Mouse (Mus musculus): ENCODE data around the gene Gria2. TPM values are rescaled to one million over a fixed set of nuclear protein-coding genes. Genes with fewer than 3 reads are reported as not detected.

The Gria2 gene
- polyA plus RNA-seq, 1 experiment from 2014 or later, result 0.02 TPM

DNA sequence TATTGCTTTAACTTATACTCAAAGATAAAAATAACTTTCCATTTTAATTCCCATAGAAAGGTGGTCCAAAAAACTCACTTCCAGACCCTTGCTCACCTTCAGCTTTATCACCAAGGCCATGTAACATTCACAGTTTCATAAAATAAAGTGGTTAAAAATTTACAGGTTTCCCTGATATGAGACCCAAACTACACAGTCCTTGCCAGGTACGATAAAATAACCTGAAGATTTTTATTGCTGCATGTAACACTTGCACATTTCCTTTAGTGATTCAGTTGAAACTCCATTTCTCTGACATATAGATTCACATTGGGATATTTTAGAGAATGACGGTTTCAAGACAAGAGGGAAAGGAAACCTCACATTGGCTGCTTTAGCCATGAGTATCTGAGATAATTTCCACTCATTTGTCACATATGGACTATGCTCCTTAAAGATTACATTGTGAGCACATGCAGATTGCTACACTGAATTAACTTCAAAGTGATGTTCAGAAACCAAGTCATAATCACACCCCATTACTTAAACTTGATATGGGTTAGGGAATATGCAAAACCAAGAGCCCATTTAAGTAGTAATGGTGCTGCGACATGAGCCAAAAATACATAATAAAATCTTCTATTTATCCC is 15.4 kb downstream of the Gria2 start:
- Histone ChIP-seq H3K4me1 (ENCODE audit: control insufficient read depth, low read depth, low read length) (no peaks in the 10 kb centered on the region), H3K4me2 (ENCODE audit: low read depth, low read length) (no peak overlapping the region), H3K27ac (ENCODE audit: low read length) (no peak overlapping the region), H3K9ac (ENCODE audit: low read depth, low read length) (no peak overlapping the region), H3K27me3 (ENCODE audit: control insufficient read depth, insufficient read depth, low read depth, low read length) (no peaks in the 10 kb centered on the region), H3K36me3 (ENCODE audit: control insufficient read depth, insufficient read depth) (no peaks in the 10 kb centered on the region), H3K4me3 (ENCODE audit: low read depth, low read length) (no peak overlapping the region), H3K9me3 (replicated peaks; ENCODE audit: control insufficient read depth, low read length) (no peaks in the 10 kb centered on the region)
- WGBS (ENCODE audit: insufficient replicate concordance), result 66% methylated on average over 3 of the region's 3 CpGs
- no peak for ATAC-seq (ENCODE audit: low read depth)

DNA sequence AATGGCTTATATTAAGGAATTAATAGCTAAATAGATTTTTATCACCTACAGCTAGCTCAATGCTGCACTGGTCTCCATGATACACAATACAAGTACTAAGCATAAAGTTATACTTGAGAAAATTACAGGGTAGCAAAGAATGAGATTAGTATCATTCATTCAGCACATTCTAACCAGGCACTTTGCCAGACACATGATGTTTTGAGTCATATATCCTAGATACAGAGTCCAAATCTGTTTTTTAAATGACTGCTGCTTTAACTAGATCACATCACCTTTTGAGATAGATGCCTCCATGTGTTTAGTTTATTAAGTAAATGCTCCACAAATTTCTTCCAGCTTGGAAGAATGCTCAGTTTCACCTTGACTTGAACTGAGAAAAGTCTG is 21.5 kb downstream of the Gria2 start:
- Histone ChIP-seq H3K9me3 (replicated peaks; ENCODE audit: control insufficient read depth, low read length) (no peaks in the 10 kb centered on the region), H3K4me2 (ENCODE audit: low read depth, low read length) (no peak overlapping the region), H3K9ac (ENCODE audit: low read depth, low read length) (no peak overlapping the region), H3K4me1 (ENCODE audit: control insufficient read depth, low read depth, low read length) (no peaks in the 10 kb centered on the region), H3K27me3 (ENCODE audit: control insufficient read depth, insufficient read depth, low read depth, low read length) (no peaks in the 10 kb centered on the region), H3K36me3 (ENCODE audit: control insufficient read depth, insufficient read depth) (no peaks in the 10 kb centered on the region), H3K4me3 (ENCODE audit: low read depth, low read length) (no peak overlapping the region), H3K27ac (ENCODE audit: low read length) (no peak overlapping the region)
- no peak for ATAC-seq (ENCODE audit: low read depth)

DNA sequence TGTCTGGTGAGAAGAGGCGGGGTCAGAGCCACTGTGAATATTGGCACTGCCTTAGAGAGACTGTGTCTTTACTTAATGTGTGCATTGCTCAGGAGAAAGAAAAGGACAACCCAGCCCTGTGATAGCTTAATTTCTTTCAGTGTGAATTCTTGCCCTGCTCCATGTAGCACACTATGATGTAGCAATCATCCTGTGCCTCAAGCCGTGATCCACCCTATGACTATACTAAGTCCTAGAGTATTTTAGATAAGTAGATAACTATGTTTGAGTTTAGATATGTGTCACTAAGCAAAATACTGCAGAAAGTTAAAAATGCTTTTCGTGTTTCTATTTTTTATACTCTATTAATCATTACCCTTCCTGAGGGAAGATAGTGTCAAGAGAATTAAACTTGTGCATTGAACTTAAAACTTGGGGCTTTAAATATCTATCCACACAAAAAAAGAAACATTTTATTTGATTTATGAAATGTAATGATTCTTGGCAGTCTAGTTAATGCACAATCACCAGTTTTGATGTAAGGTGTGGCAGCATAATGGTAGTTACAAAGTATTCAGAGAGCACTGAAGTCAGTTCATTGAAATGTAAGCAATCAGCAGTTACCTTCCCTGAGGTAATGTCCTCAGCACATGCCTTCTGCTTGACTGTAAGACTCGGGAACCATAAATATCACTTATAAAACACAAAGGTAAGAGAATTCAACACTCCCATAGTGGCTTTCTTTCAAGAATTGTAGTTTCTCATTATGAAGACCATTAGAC is 22.1 kb downstream of the Gria2 start:
- no peak overlapping the region for H3K4me2 ChIP-seq (ENCODE audit: low read depth, low read length)
- no peak overlapping the region for H3K9ac ChIP-seq (ENCODE audit: low read depth, low read length)
- H3K9me3 ChIP-seq (replicated peaks; ENCODE audit: control insufficient read depth, low read length), result no peaks in the 10 kb centered on the region
- H3K4me3 ChIP-seq (ENCODE audit: low read depth, low read length), result no peak overlapping the region
- H3K36me3 ChIP-seq (ENCODE audit: control insufficient read depth, insufficient read depth), result no peaks in the 10 kb centered on the region
- H3K27me3 ChIP-seq (ENCODE audit: control insufficient read depth, insufficient read depth, low read depth, low read length), result no peaks in the 10 kb centered on the region
- H3K4me1 ChIP-seq (ENCODE audit: control insufficient read depth, low read depth, low read length), result no peaks in the 10 kb centered on the region
- 53% methylated on average over 4 of the region's 4 CpGs for WGBS (ENCODE audit: insufficient replicate concordance)
- no peak for ATAC-seq (ENCODE audit: low read depth)
- H3K27ac ChIP-seq (ENCODE audit: low read length), result no peak overlapping the region

GRCm38 (mm10) chr3:80776628-80777027 is 26.0 kb downstream of the Gria2 start:
- Histone ChIP-seq H3K9me3 (replicated peaks; ENCODE audit: control insufficient read depth, low read length) (no peaks in the 10 kb centered on the region), H3K4me2 (ENCODE audit: low read depth, low read length) (no peak overlapping the region), H3K9ac (ENCODE audit: low read depth, low read length) (no peak overlapping the region), H3K4me3 (ENCODE audit: low read depth, low read length) (no peak overlapping the region), H3K27ac (ENCODE audit: low read length) (no peak overlapping the region), H3K4me1 (ENCODE audit: control insufficient read depth, low read depth, low read length) (no peaks in the 10 kb centered on the region), H3K27me3 (ENCODE audit: control insufficient read depth, insufficient read depth, low read depth, low read length) (no peaks in the 10 kb centered on the region), H3K36me3 (ENCODE audit: control insufficient read depth, insufficient read depth) (no peaks in the 10 kb centered on the region)
- 46% methylated on average over 2 of the region's 2 CpGs for WGBS (ENCODE audit: insufficient replicate concordance)
- no peak for ATAC-seq (ENCODE audit: low read depth)

DNA sequence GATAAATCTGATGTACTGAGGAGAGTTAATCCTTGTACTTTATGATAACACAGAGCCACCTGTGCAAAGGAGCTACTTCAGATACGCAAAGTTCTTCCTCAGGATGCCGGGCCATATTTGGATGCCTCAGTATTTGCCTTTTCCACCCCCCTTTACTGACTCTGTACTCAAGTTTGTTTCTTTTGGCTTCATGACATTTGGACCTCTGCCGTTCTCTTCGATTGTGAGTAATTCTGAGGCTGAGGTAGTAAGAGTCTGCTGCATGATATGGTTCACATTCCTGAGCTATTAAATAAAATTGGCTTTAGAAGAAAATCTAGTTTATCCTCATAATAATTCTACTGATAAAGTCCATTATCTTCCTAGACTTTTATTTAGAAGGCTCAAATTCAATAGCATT is 26.7 kb downstream of the Gria2 start:
- 80% methylated on average over 4 of the region's 4 CpGs for WGBS (ENCODE audit: insufficient replicate concordance)
- H3K4me1 ChIP-seq (ENCODE audit: control insufficient read depth, low read depth, low read length), result no peaks in the 10 kb centered on the region

GRCm38 (mm10) chr3:80774005-80774764 is 28.4 kb downstream of the Gria2 start:
- no peak overlapping the region for H3K4me2 ChIP-seq (ENCODE audit: low read depth, low read length)
- 60% methylated on average over 4 of the region's 4 CpGs for WGBS (ENCODE audit: insufficient replicate concordance)
- no peaks in the 10 kb centered on the region for H3K4me1 ChIP-seq (ENCODE audit: control insufficient read depth, low read depth, low read length)
- no peaks in the 10 kb centered on the region for H3K36me3 ChIP-seq (ENCODE audit: control insufficient read depth, insufficient read depth)
- no peak overlapping the region for H3K27ac ChIP-seq (ENCODE audit: low read length)
- no peak overlapping the region for H3K9ac ChIP-seq (ENCODE audit: low read depth, low read length)
- no peaks in the 10 kb centered on the region for H3K9me3 ChIP-seq (replicated peaks; ENCODE audit: control insufficient read depth, low read length)
- no peak overlapping the region for H3K4me3 ChIP-seq (ENCODE audit: low read depth, low read length)
- no peaks in the 10 kb centered on the region for H3K27me3 ChIP-seq (ENCODE audit: control insufficient read depth, insufficient read depth, low read depth, low read length)
- ATAC-seq (ENCODE audit: low read depth), result no peak

More for the DNA sequence above, 26.7 kb downstream of the Gria2 start:
- Histone ChIP-seq H3K27ac (ENCODE audit: low read length) (no peak overlapping the region), H3K36me3 (ENCODE audit: control insufficient read depth, insufficient read depth) (no peaks in the 10 kb centered on the region), H3K27me3 (ENCODE audit: control insufficient read depth, insufficient read depth, low read depth, low read length) (no peaks in the 10 kb centered on the region), H3K4me2 (ENCODE audit: low read depth, low read length) (no peak overlapping the region), H3K4me3 (ENCODE audit: low read depth, low read length) (no peak overlapping the region), H3K9ac (ENCODE audit: low read depth, low read length) (no peak overlapping the region), H3K9me3 (replicated peaks; ENCODE audit: control insufficient read depth, low read length) (no peaks in the 10 kb centered on the region)
- no peak for ATAC-seq (ENCODE audit: low read depth)

DNA sequence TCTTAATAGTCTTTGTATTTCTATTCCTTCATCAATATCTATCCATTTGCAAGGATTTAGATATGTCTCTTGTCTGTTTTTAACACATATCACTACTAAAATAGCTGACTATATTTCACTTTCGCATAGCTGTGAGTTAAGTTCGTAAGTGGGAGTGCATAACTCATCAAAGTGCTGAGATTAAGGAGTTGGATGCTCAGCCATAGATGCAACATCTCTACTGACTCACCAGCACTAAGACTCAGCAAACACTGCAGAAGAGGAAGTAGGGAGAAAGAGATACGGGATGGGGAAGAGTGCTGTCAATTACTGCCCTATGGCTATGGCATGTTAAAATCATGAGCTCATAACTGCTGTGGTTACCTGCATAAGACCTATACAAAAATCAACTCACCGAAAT is 29.4 kb downstream of the Gria2 start:
- no peak overlapping the region for H3K4me3 ChIP-seq (ENCODE audit: low read depth, low read length)
- no peaks in the 10 kb centered on the region for H3K9me3 ChIP-seq (replicated peaks; ENCODE audit: control insufficient read depth, low read length)
- H3K4me2 ChIP-seq (ENCODE audit: low read depth, low read length), result no peak overlapping the region
- H3K27ac ChIP-seq (ENCODE audit: low read length), result no peak overlapping the region
- H3K27me3 ChIP-seq (ENCODE audit: control insufficient read depth, insufficient read depth, low read depth, low read length), result no peaks in the 10 kb centered on the region
- 51% methylated on average over 4 of the region's 4 CpGs for WGBS (ENCODE audit: insufficient replicate concordance)
- H3K36me3 ChIP-seq (ENCODE audit: control insufficient read depth, insufficient read depth), result no peaks in the 10 kb centered on the region
- ATAC-seq (ENCODE audit: low read depth), result no peak
- no peak overlapping the region for H3K9ac ChIP-seq (ENCODE audit: low read depth, low read length)
- H3K4me1 ChIP-seq (ENCODE audit: control insufficient read depth, low read depth, low read length), result no peaks in the 10 kb centered on the region

DNA sequence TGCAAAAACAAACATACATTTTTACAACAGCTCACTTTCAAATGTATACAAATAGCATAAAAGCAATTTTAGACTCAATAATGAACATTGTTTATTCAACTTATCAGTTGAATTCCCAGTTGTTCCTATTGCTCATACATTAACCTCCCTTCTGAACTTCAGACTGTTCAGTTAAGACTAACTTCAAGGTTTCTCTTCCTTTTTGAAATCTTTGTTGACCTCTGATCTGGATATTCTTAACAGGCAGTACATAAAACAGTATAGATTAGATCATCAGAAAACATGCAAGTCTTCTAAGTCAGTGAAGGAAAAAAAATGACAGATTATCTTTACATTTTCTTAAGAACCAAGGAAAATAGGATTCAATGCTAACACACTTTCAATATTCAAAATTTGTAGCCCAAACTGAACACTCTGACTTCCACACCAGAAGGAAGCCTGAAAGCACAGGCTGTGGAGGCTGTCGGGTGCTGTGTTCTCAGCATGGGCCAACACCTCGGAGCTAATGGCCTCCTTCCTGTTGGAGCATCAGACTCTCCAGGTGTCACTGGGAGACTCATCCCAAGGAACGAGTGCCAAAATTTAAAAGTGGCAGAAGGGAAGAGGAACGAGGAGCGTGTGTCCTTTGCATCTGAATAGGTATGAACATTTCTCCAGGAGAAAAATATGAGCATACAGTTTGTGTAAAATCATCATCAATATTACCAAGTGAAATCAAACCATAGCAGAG is 33.0 kb downstream of the Gria2 start:
- H3K4me2 ChIP-seq (ENCODE audit: low read depth, low read length), result no peak overlapping the region
- H3K27ac ChIP-seq (ENCODE audit: low read length), result no peak overlapping the region
- H3K9me3 ChIP-seq (replicated peaks; ENCODE audit: control insufficient read depth, low read length), result no peaks in the 10 kb centered on the region
- H3K27me3 ChIP-seq (ENCODE audit: control insufficient read depth, insufficient read depth, low read depth, low read length), result no peaks in the 10 kb centered on the region
- H3K4me3 ChIP-seq (ENCODE audit: low read depth, low read length), result no peak overlapping the region
- no peak overlapping the region for H3K9ac ChIP-seq (ENCODE audit: low read depth, low read length)
- no peaks in the 10 kb centered on the region for H3K36me3 ChIP-seq (ENCODE audit: control insufficient read depth, insufficient read depth)
- no peaks in the 10 kb centered on the region for H3K4me1 ChIP-seq (ENCODE audit: control insufficient read depth, low read depth, low read length)
- 59% methylated on average over 5 of the region's 5 CpGs for WGBS (ENCODE audit: insufficient replicate concordance)
- no peak for ATAC-seq (ENCODE audit: low read depth)

Data from liver, embryonic 16.5 days (tissue).